Mouse (Mus musculus) forebrain, embryonic 16.5 days (tissue): Measurements from ENCODE around the gene Fam151a. TPM values are rescaled to one million over a fixed set of nuclear protein-coding genes. Genes with fewer than 3 reads are reported as not detected.

Source experiments
- ATAC-seq: fragments of 200-750 bp; cut with Nextera tagmentation; 2 replicates; pipeline ENCODE4 v1.8.0; 2017; ENCODE audit warnings: mild to moderate bottlenecking, moderate library complexity
- H3K27ac ChIP-seq: fragments of 300-500 bp; sonication (generic); 2 replicates; pipeline ENCODE4 v1.5.1; 2014; ENCODE audit warnings: low read length, control low read depth
- H3K27me3 ChIP-seq: fragments of 300-500 bp; sonication (generic); replicated peaks from 2 replicates; pipeline ENCODE4 v1.6.1; 2014; ENCODE audit warnings: low read length; ENCODE audit not compliant: control insufficient read depth, insufficient read depth
- H3K36me3 ChIP-seq: fragments of 300-500 bp; sonication (generic); 2 replicates; pipeline ENCODE4 v1.6.1; 2014; ENCODE audit not compliant: control insufficient read depth, insufficient read depth
- H3K4me1 ChIP-seq: fragments of 300-500 bp; sonication (generic); replicated peaks from 2 replicates; pipeline ENCODE4 v1.6.1; 2014; ENCODE audit warnings: low read length; ENCODE audit not compliant: control insufficient read depth, insufficient read depth
- H3K4me2 ChIP-seq: fragments of 300-500 bp; sonication (generic); 2 replicates; pipeline ENCODE4 v1.6.1; 2014; ENCODE audit warnings: mild to moderate bottlenecking, low read length, control low read depth
- H3K4me3 ChIP-seq: fragments of 300-500 bp; sonication (generic); replicated peaks from 2 replicates; pipeline ENCODE4 v1.5.1; 2014; ENCODE audit warnings: mild to moderate bottlenecking, low read length, control low read depth
- H3K9ac ChIP-seq: fragments of 300-500 bp; sonication (generic); replicated peaks from 2 replicates; pipeline ENCODE4 v1.6.1; 2014; ENCODE audit warnings: low read depth, low read length, control low read depth
- H3K9me3 ChIP-seq: fragments of 300-500 bp; sonication (generic); 2 replicates; pipeline ENCODE4 v1.6.1; 2016; ENCODE audit warnings: low read length; ENCODE audit not compliant: control insufficient read depth
- WGBS: fragments of 180-500 bp; shearing (Covaris S2); extraction: QIAGEN DNeasy Blood & Tissue Kit; methylation state at CpG from one replicate; pipeline ENCODE4 v1.1.7; 2014; 5-methylcytosine and 5-hydroxymethylcytosine counted together
- polyA plus RNA-seq: library from polyadenylated mRNA; unstranded; fragments of >200 nt; fragmentation: Nextera tagmentation; extraction: Ambion mirVana; gene quantifications from 2 replicates; pipeline ENCODE4 v1.2.1, GENCODE M21; 2015

The Fam151a gene
- not detected in 2 replicates for polyA plus RNA-seq

DNA sequence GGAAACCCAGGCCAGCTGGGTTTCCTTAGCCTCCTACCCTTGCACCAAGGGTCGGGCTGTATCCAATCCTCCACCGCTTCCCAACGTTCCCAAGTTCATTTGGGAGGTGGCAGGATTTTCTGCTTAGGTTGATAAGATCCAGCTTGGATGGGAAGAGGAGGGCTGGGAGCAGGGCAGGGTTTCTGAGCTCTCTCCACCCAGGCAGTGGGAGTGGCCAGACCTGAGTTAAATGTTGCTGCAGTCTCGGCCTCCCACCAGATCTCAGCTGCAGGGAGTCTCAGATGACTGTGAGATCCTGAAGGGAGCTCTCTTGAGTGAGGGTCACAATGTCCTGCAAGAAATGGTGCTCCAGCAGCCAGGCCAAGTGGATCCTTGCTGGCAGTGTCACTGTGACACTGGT, at the start of gene Fam151a:
Gene Fam151a (plus strand): TSS at position 254 of the 400 bp plus-strand sequence.
- no peak for ATAC-seq
- Histone ChIP-seq H3K9me3 (no peaks in the 10 kb centered on the region), H3K4me3 (no peak within 1 kb of the TSS), H3K27ac (no peak within 1 kb of the TSS), H3K4me2 (no peak within 1 kb of the TSS), H3K36me3 (no peaks in the 10 kb centered on the region), H3K4me1 (no peaks in the 10 kb centered on the region), H3K9ac (no peak within 1 kb of the TSS), H3K27me3 (no peaks in the 10 kb centered on the region)
- 68% methylated on average over 4 of the region's 4 CpGs for WGBS

DNA sequence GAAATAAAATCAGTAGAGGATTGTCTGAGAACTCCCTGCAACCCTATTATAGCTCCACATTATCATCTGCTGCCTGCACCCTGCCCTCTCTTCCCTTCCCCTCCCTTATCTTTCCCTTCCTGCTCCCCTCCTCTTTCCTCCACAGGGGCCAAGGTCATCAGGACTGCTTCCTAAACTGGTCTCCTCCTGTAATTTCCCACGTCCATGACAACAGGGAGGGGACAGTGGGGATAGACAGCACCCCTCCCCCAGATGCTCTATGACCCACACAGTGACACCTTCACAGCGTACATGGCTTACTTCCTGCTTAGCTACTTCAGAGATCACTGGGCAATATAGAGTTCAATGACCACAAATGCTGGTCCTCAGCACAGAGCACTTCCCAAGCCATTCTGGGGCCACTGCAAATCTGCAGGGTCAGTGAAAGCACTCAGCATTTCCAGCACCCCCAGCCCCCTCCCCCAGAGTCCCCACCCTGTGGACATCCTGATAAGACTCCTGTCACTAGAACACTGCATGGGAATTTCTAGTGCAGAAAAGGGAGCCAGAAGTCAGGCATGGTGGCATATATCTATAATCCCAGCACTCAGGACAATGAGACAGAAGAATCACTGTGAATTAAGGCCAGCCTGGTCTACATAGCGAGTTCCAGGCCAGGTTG, 44.9 kb upstream of the Fam151a start:
- H3K36me3 ChIP-seq = no peaks in the 10 kb centered on the region
- 51% methylated on average over 3 of the region's 3 CpGs for WGBS
- H3K27ac ChIP-seq = no peak overlapping the region
- H3K9ac ChIP-seq = no peak overlapping the region
- no peaks in the 10 kb centered on the region for H3K9me3 ChIP-seq
- no peaks in the 10 kb centered on the region for H3K4me1 ChIP-seq
- H3K4me2 ChIP-seq = no peak overlapping the region
- no peak overlapping the region for H3K4me3 ChIP-seq
- no peaks in the 10 kb centered on the region for H3K27me3 ChIP-seq
- ATAC-seq = no peak

GRCm38 (mm10) chr4:106693841-106694430, 39.8 kb upstream of the Fam151a start:
- Histone ChIP-seq H3K4me1 (no peaks in the 10 kb centered on the region), H3K9ac (no peak overlapping the region), H3K9me3 (no peaks in the 10 kb centered on the region), H3K36me3 (no peaks in the 10 kb centered on the region), H3K27me3 (no peaks in the 10 kb centered on the region), H3K4me2 (no peak overlapping the region), H3K27ac (no peak overlapping the region), H3K4me3 (no peak overlapping the region)
- no peak for ATAC-seq
- 86% methylated on average over 15 of the region's 15 CpGs for WGBS

- Histone ChIP-seq H3K9ac (no peak overlapping the region), H3K9me3 (no peaks in the 10 kb centered on the region), H3K4me3 (no peak overlapping the region), H3K4me2 (no peak overlapping the region), H3K36me3 (no peaks in the 10 kb centered on the region), H3K4me1 (peaks cover 24% of the 10 kb centered on the region), H3K27me3 (no peaks in the 10 kb centered on the region), H3K27ac (no peak overlapping the region)
- ATAC-seq = 0 out of 2 replicates have a peak, but pooled peaks have one; percentile 13
- 18% methylated on average over 9 of the region's 9 CpGs for WGBS
These were observed 33.7 kb upstream of the Fam151a start for GRCm38 (mm10) chr4:106699989-106700388.

DNA sequence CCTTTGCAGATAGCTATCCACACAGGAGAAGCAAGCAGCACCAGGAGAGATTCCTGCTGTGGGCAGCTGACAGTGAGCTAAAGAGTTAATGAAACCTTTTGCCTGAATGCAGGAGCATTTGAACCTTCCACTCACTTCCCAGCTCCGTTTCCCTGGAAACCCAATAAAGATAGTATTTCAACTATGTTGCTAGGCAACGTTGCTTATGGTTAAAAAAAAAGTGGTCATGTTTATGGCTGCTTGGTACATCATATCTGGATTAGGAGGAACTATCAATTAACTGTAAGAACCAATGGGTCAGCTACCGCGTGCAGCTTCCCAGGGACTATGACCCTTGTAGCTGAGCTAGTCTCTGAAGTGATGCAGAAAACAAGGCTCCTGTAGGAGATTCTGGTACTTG, 32.9 kb upstream of the Fam151a start:
- H3K9ac ChIP-seq = no peak overlapping the region
- whole genome bisulfite sequencing = 41% methylated on average over 4 of the region's 4 CpGs
- no peaks in the 10 kb centered on the region for H3K9me3 ChIP-seq
- H3K4me2 ChIP-seq = no peak overlapping the region
- H3K27ac ChIP-seq = peak overlapping the region; percentile 71
- H3K36me3 ChIP-seq = no peaks in the 10 kb centered on the region
- H3K27me3 ChIP-seq = no peaks in the 10 kb centered on the region
- peaks cover 30% of the 10 kb centered on the region for H3K4me1 ChIP-seq
- no peak overlapping the region for H3K4me3 ChIP-seq
- ATAC-seq = peak; percentile 30

- no peaks in the 10 kb centered on the region for H3K9me3 ChIP-seq
- no peak overlapping the region for H3K4me2 ChIP-seq
- H3K4me3 ChIP-seq = no peak overlapping the region
- no peaks in the 10 kb centered on the region for H3K27me3 ChIP-seq
- no peak overlapping the region for H3K9ac ChIP-seq
- ATAC-seq = no peak
- H3K27ac ChIP-seq = no peak overlapping the region
- H3K36me3 ChIP-seq = no peaks in the 10 kb centered on the region
- 70% methylated on average over 10 of the region's 10 CpGs for WGBS
- H3K4me1 ChIP-seq = peaks cover 30% of the 10 kb centered on the region
These were observed 29.7 kb upstream of the Fam151a start for GRCm38 (mm10) chr4:106703956-106704355.

DNA sequence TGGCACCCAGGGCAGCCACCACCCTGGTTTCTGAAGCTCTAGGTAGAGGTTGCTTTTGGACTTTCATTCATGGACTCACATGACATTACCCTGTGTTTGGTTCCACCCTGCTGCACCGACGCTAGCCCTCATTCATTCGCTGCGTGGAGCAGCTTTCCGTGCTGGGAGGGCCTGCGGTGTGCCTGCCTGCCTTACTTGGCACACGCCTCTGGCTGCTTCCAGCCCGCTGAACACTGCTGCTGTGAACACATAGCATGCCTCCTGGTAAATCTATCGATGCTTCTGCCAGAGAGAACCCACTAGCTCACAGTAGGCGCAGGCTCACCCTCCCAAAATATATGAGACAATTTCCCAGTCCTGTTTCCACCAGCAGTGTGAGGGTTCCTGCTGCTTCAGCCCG, 29.3 kb upstream of the Fam151a start:
- Histone ChIP-seq H3K4me1 (peaks cover 30% of the 10 kb centered on the region), H3K36me3 (no peaks in the 10 kb centered on the region), H3K4me2 (no peak overlapping the region), H3K4me3 (no peak overlapping the region), H3K27me3 (no peaks in the 10 kb centered on the region), H3K9me3 (no peaks in the 10 kb centered on the region), H3K9ac (no peak overlapping the region), H3K27ac (peak overlapping the region; percentile 74)
- WGBS = 28% methylated on average over 11 of the region's 11 CpGs
- peak; percentile 69 for ATAC-seq

DNA sequence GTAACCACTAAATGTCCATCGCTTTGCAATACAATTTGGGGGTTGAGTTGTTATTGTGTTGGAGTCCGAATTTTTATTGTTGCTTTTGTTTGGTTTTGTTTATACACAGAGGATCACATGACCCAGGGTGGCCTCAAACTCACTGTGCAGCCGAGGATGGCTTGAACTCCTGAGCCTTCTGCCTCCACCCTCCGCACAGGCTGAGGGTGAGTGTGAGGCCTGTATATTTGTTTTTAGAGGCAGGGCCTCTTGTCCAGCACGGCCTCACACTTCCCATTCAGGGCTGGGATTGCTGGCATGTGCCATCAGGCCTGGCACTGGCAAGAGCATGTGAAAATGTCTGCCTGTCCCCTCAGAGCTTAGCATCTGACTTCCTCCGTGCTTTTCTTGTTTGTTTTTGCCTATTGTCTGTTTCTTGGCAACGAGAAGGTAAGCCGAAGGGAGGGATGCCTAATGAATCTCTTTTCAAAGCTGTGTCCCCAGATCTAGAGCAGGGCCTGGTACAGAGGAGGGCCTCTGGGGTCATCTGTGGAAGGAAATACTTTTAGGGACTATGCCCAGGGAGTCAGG, 28.5 kb upstream of the Fam151a start:
- ATAC-seq = no peak
- WGBS = 25% methylated on average over 8 of the region's 8 CpGs

DNA sequence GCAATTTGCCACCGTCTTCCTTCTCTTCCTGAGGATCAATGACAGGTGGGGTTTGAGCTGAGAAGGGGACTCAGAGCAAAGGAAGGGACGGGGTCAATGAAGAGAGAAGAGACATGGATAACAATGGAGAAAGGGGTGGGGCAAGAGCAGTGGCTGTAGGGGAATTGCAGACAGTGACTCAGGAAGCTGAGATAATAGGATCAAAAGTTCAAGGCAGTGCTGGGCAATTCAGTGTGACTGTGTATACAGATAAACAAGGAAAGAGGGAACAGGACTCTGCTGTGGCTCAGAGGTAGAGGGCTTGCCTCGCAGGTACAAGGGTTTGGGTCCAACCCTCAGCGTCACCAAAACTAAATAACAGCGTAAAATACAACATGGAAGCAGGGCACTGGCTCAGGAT, 25.7 kb upstream of the Fam151a start:
- ATAC-seq = peak; percentile 4; the same call in 1 of the 2 replicates
- Histone ChIP-seq H3K4me1 (peaks cover 18% of the 10 kb centered on the region), H3K27me3 (no peaks in the 10 kb centered on the region), H3K4me2 (no peak overlapping the region), H3K4me3 (no peak overlapping the region), H3K9me3 (no peaks in the 10 kb centered on the region), H3K36me3 (no peaks in the 10 kb centered on the region), H3K9ac (no peak overlapping the region), H3K27ac (no peak overlapping the region)
- 69% methylated on average over 5 of the region's 5 CpGs for WGBS

More for the DNA sequence above, 28.5 kb upstream of the Fam151a start:
- no peak overlapping the region for H3K4me2 ChIP-seq
- no peak overlapping the region for H3K4me3 ChIP-seq
- peaks cover 27% of the 10 kb centered on the region for H3K4me1 ChIP-seq
- H3K9ac ChIP-seq = no peak overlapping the region
- H3K36me3 ChIP-seq = no peaks in the 10 kb centered on the region
- H3K27me3 ChIP-seq = no peaks in the 10 kb centered on the region
- H3K27ac ChIP-seq = peak overlapping the region; percentile 74
- no peaks in the 10 kb centered on the region for H3K9me3 ChIP-seq
